Mouse (Mus musculus): Measurements from ENCODE around the gene Arhgef3.

DNA sequence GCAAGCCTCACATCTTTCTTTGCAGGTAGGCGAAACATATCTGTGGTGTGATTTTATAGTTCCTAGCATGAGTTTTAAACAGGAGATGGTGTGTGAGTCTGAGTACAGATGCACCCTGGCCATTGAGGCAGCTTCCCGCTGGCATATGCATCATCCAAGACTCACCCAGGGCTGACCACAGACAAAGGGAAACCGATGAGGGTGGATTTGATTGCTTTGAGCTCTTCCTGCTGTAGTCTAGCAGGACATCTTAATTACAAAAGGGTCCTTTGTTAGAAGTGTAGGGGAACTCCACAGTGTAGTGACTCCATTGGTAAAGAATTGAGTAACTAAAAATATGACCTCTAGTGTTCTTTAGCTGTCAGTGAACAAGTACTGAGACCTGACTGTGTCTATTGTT lies 232.5 kb downstream of the Arhgef3 start:
- TF ChIP-seq CTCF (IDR thresholded peaks at IDR 0.05; ENCODE audit: borderline replicate concordance, control insufficient read depth, extremely low read depth, insufficient read depth, low read length, poor library complexity) (no peak), POLR2A (IDR thresholded peaks at IDR 0.05; ENCODE audit: control insufficient read depth, extremely low read depth, insufficient read depth, low read length, poor library complexity) (no peak)

All from thymus, adult 2 months (tissue).